Comparison of ENCODE assay signal across 13 mouse cellular contexts in the genomic region with DNA sequence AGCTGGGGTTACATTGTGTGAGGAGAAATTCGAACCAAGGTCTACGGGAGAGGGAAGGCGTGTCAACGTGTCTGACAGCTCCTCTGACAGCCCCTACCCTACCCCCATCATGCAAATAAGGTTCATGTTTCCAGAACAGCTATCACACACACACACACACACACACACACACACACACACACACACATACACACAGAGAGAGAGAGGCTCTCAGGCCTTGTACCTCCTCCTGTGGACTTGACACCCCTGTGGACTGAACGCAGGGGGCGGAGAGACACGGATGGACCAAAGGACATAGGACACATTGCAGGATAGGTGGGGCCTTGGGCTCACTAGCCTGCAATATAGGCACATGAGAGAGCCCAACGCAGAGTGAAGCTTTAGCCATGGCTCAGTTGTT. TPM values are rescaled to one million over a fixed set of nuclear protein-coding genes. Genes with fewer than 3 reads are reported as not detected.
A peak's percentile ranks its signal among the peaks of the same experiment; 100 is the strongest.
DNase-seq lines count a peak whose midpoint lies in the region; ATAC-seq and TF ChIP-seq lines count a peak whose summit lies in the region.
"Had no signal": no experiment of that assay in that cellular context is flagged by ENCODE, and none has a peak within 500 bp of the region (broad histone marks: within the 10 kb centered on the region; RNA-seq: fewer than 3 reads in every experiment).

No protein-coding gene starts in this region.

- H3K4me2 ChIP-seq in kidney, embryonic 16.5 days (replicated peaks; ENCODE audit: low read depth, low read length), result no peak overlapping the region
- H3K4me2 ChIP-seq in liver, embryonic 14.5 days (ENCODE audit: low read depth), result no peak overlapping the region
- H3K4me2 ChIP-seq: heart, embryonic 11.5 days had no signal

- H3K9ac ChIP-seq in kidney, embryonic 16.5 days (replicated peaks; ENCODE audit: low read length), result no peak overlapping the region
- H3K9ac ChIP-seq in liver, embryonic 14.5 days (replicated peaks), result no peak overlapping the region

- H3K27me3 ChIP-seq in kidney, embryonic 16.5 days (ENCODE audit: insufficient read depth, low read length), result no peaks in the 10 kb centered on the region
- H3K27me3 ChIP-seq in liver, embryonic 14.5 days (ENCODE audit: control insufficient read depth, insufficient read depth, low read length), result no peaks in the 10 kb centered on the region

- ATAC-seq in kidney, embryonic 16.5 days (ENCODE audit: low FRiP score, low TSS enrichment), result 0 out of 2 replicates have a peak, but pooled peaks have one; percentile 69
- ATAC-seq in liver, embryonic 14.5 days (ENCODE audit: insufficient read depth), result peak; percentile 64
- ATAC-seq: lung, postnatal 0 days; midbrain, embryonic 16.5 days had no signal

- no peak overlapping the region for H3K4me3 ChIP-seq in kidney, embryonic 16.5 days (ENCODE audit: low read length)
- no peak overlapping the region for H3K4me3 ChIP-seq in liver, embryonic 14.5 days (ENCODE audit: insufficient read depth in 1 of 2, low read depth in 2 of 2, low read length in 2 of 2)
- no peak overlapping the region for H3K4me3 ChIP-seq in gastrocnemius, adult 2 months
- H3K4me3 ChIP-seq: hindbrain, embryonic 10.5 days had no signal

- intact Hi-C loops in gastrocnemius, adult 2 months (cut with DNase I), result no loop called here

- H3K36me3 ChIP-seq in kidney, embryonic 16.5 days (ENCODE audit: insufficient read depth, low read length), result no peaks in the 10 kb centered on the region
- no peaks in the 10 kb centered on the region for H3K36me3 ChIP-seq in liver, embryonic 14.5 days (replicated peaks; ENCODE audit: control insufficient read depth, insufficient read depth, low read depth)
- H3K36me3 ChIP-seq: hindbrain, embryonic 10.5 days had no signal

- TF ChIP-seq CTCF in liver, embryonic 14.5 days (IDR thresholded peaks at IDR 0.05; ENCODE audit: low read depth), result no peak
- no peak for TF ChIP-seq CTCF in gastrocnemius, adult 2 months (IDR thresholded peaks at IDR 0.05)

- no peaks in the 10 kb centered on the region for H3K9me3 ChIP-seq in kidney, embryonic 16.5 days (ENCODE audit: low read length)
- no peaks in the 10 kb centered on the region for H3K9me3 ChIP-seq in liver, embryonic 14.5 days (ENCODE audit: control insufficient read depth, low read length)
- H3K9me3 ChIP-seq: hindbrain, embryonic 10.5 days had no signal

- no peak for TF ChIP-seq EP300 in liver, embryonic 14.5 days (IDR thresholded peaks at IDR 0.05; ENCODE audit: low read depth)

- 43% methylated on average over 8 of the region's 8 CpGs for WGBS in kidney, embryonic 16.5 days
- WGBS in liver, embryonic 14.5 days (ENCODE audit: insufficient replicate concordance), result 52% methylated on average over 8 of the region's 8 CpGs

- 0 out of 2 replicates have a peak overlapping the region, but pooled peaks have one; percentile 19 for H3K27ac ChIP-seq in kidney, embryonic 16.5 days (ENCODE audit: low read length)
- no peak overlapping the region for H3K27ac ChIP-seq in liver, embryonic 14.5 days
- H3K27ac ChIP-seq in gastrocnemius, adult 2 months, result no peak overlapping the region

- DNase-seq in B cell, adult 2 months, result peak; percentile 35 to 36
- DNase-seq in MN1 (ENCODE audit: low spot score), result peak; percentile 36
- DNase-seq in liver, embryonic 14.5 days (ENCODE audit: low read depth in 3 of 3, low spot score in 3 of 3), result no peak
- DNase-seq in adrenal gland, postnatal 36 days, result no peak
- no peak for DNase-seq in gastrocnemius, adult 2 months
- no peak for DNase-seq in embryo, embryonic 11 days
- DNase-seq: cerebellum, adult 9-11 months had no signal

- H3K4me1 ChIP-seq in kidney, embryonic 16.5 days (ENCODE audit: insufficient read depth, low read length), result peaks cover 35% of the 10 kb centered on the region
- H3K4me1 ChIP-seq in liver, embryonic 14.5 days (replicated peaks; ENCODE audit: control insufficient read depth in 2 of 2, insufficient read depth in 2 of 2, low read length in 1 of 2), result peaks cover 15 to 34% of the 10 kb centered on the region in 2 experiments

RNA-seq across cellular contexts. Expression of a gene that starts 4.6 kb away (rescaled TPM):
- polyA plus RNA-seq in kidney, embryonic 16.5 days (2015; fragmentation: Nextera tagmentation; extraction: Ambion mirVana), result 1.0 and 1.2 TPM in 2 replicates
- polyA plus RNA-seq in liver, embryonic 14.5 days (2012; rRNA removed), result 6.3 and 9.0 TPM in 2 replicates
- polyA plus RNA-seq in liver, embryonic 14.5 days (2014; fragmentation: Nextera tagmentation; extraction: Ambion mirVana), result 1.2 and 2.8 TPM in 2 replicates
- total RNA-seq in adrenal gland, postnatal 36 days (2021), result 1 to 10 TPM; 5.0 to 6.0 TPM
- under 1 TPM in 1 of 2 experiments, not detected in 1; 0.28 TPM for total RNA-seq in gastrocnemius, adult 2 months (2021)
- total RNA-seq: left cerebral cortex, postnatal 10 days had no signal
- polyA plus RNA-seq: hindbrain, embryonic 10.5 days had no signal

RNA-seq across cellular contexts. Expression of a gene that starts 20.9 kb away (rescaled TPM):
- 1.8 and 1.9 TPM in 2 replicates for polyA plus RNA-seq in kidney, embryonic 16.5 days (2015; fragmentation: Nextera tagmentation; extraction: Ambion mirVana)
- polyA plus RNA-seq in liver, embryonic 14.5 days (2012; rRNA removed), result 4.3 and 5.3 TPM in 2 replicates
- 4.7 TPM in 2 replicates for polyA plus RNA-seq in liver, embryonic 14.5 days (2014; fragmentation: Nextera tagmentation; extraction: Ambion mirVana)
- 1 to 10 TPM; 2.1 to 2.6 TPM for total RNA-seq in adrenal gland, postnatal 36 days (2021)
- total RNA-seq in gastrocnemius, adult 2 months (2021), result under 1 TPM; 0.42 to 0.48 TPM

RNA-seq across cellular contexts. Expression of a gene that starts 23.4 kb away (rescaled TPM):
- polyA plus RNA-seq in kidney, embryonic 16.5 days (2015; fragmentation: Nextera tagmentation; extraction: Ambion mirVana), result 88.5 TPM in 2 replicates
- polyA plus RNA-seq in liver, embryonic 14.5 days (2012; rRNA removed), result 7.6 and 8.6 TPM in 2 replicates
- polyA plus RNA-seq in liver, embryonic 14.5 days (2014; fragmentation: Nextera tagmentation; extraction: Ambion mirVana), result 19.8 and 23.5 TPM in 2 replicates
- 100 to 1,000 TPM; 138 to 139 TPM for total RNA-seq in adrenal gland, postnatal 36 days (2021)
- 10 to 100 TPM in 1 of 2 experiments, 1 to 10 TPM in 1; 9.3 to 22.5 TPM for total RNA-seq in gastrocnemius, adult 2 months (2021)

RNA-seq across cellular contexts. Expression of a gene that starts 28.2 kb away (rescaled TPM):
- 133 and 149 TPM in 2 replicates for polyA plus RNA-seq in kidney, embryonic 16.5 days (2015; fragmentation: Nextera tagmentation; extraction: Ambion mirVana)
- 36.3 and 50.8 TPM in 2 replicates for polyA plus RNA-seq in liver, embryonic 14.5 days (2012; rRNA removed)
- 49.5 and 61.7 TPM in 2 replicates for polyA plus RNA-seq in liver, embryonic 14.5 days (2014; fragmentation: Nextera tagmentation; extraction: Ambion mirVana)
- 100 to 1,000 TPM in 1 of 2 experiments, 10 to 100 TPM in 1; 89.7 to 103 TPM for total RNA-seq in adrenal gland, postnatal 36 days (2021)
- 10 to 100 TPM in 1 of 2 experiments, 1 to 10 TPM in 1; 9.2 to 14.4 TPM for total RNA-seq in gastrocnemius, adult 2 months (2021)

RNA-seq across cellular contexts. Expression of a gene that starts 36.2 kb away (rescaled TPM):
- 272 and 281 TPM in 2 replicates for polyA plus RNA-seq in kidney, embryonic 16.5 days (2015; fragmentation: Nextera tagmentation; extraction: Ambion mirVana)
- 134 and 478 TPM in 2 replicates for polyA plus RNA-seq in liver, embryonic 14.5 days (2012; rRNA removed)
- polyA plus RNA-seq in liver, embryonic 14.5 days (2014; fragmentation: Nextera tagmentation; extraction: Ambion mirVana), result 160 and 176 TPM in 2 replicates
- total RNA-seq in adrenal gland, postnatal 36 days (2021), result 10 to 100 TPM; 74.3 to 84.4 TPM
- total RNA-seq in gastrocnemius, adult 2 months (2021), result 10 to 100 TPM; 61.7 to 65.6 TPM

Comparison
In these comparisons a context has a peak if more than half of its experiments do, and no peak if none do; other contexts are left out.
1. DNase-seq: peak in B cell, adult 2 months (2 of 2) and MN1 (single experiment); none in liver, embryonic 14.5 days (0 of 3), adrenal gland, postnatal 36 days (0 of 2), gastrocnemius, adult 2 months (single experiment) and embryo, embryonic 11 days (single experiment).
2. RNA of a gene that starts 4.6 kb away (total RNA-seq): 5.0 to 6.0 TPM in adrenal gland, postnatal 36 days; 0.28 TPM in gastrocnemius, adult 2 months; every median in the first group is over 4 times any median in the second.
3. RNA of a gene that starts 23.4 kb away (total RNA-seq): 138 to 139 TPM in adrenal gland, postnatal 36 days; 9.3 to 22.5 TPM in gastrocnemius, adult 2 months; every median in the first group is over 4 times any median in the second.